Mouse (Mus musculus): ENCODE measurements at regions not wholly inside any gene's neighbourhood (a gene's known extent, or its start where the extent isn't known, plus 50 kb on each side); places are given as distances from the start of the nearest gene placed in this dataset.

- TF ChIP-seq CTCF (IDR thresholded peaks at IDR 0.05; ENCODE audit: low read depth, low read length) (no peak), POLR2A (IDR thresholded peaks at IDR 0.05; ENCODE audit: extremely low read depth, insufficient read depth, low read length) (no peak)
Observed at GRCm38 (mm10) chr3:61595574-61595973, 229.8 kb upstream of the B430305J03Rik start.
